Mouse (Mus musculus) cerebellum, postnatal 14 days (tissue): Measurements from ENCODE around the gene Slc22a14.
"Not testable (repeated sequence)": the region's sequence is repeated elsewhere in the genome, so short reads cannot be mapped to it uniquely, and the experiment has no call there.

Experiments used
- DNase-seq, 2 experiments: peaks; one replicate each; pipeline ENCODE4 v3.0.0; 2021; ENCODE audit warnings: mixed read lengths in 2 of 2

Slc22a14 gene

DNA sequence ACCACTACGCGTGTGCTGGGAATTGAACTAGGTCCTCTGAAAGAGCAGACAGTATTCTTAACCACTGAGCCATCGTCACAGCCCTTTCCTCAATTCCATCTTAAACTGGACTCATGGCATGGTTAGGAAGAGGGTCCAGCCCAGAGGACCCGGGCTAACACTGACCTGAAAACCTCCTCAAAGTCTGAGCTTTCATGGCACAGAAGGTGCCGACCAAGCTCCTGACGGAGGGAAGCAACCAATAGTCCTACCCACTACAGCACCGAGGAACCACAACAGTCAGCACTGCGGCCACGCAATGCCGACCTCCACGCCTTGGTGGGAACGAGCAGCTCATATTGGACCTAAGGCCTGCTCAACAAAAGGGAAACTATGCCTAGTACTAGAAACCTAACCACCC lies 109.2 kb downstream of the Slc22a14 start:
- no peak for DNase-seq

DNA sequence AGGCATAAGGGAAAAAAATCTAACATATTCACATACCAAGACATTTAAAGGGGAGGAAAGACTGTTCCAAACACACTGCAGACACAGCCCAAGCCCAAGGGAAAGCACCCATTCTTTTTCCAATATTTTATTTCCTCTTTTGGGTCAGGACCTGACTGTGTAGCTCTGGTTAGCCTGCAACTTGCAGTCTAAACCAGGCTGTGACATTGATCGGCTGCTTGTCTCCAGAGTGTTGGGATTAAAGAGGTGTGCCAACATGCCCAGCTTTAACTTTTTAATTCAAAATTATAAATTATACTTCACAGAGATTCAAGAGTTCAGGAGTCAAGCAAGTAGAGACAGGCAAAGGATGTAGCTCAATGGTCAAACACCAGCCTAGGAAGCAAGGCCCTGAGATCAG lies 110.3 kb downstream of the Slc22a14 start:
- no peak for DNase-seq

DNA sequence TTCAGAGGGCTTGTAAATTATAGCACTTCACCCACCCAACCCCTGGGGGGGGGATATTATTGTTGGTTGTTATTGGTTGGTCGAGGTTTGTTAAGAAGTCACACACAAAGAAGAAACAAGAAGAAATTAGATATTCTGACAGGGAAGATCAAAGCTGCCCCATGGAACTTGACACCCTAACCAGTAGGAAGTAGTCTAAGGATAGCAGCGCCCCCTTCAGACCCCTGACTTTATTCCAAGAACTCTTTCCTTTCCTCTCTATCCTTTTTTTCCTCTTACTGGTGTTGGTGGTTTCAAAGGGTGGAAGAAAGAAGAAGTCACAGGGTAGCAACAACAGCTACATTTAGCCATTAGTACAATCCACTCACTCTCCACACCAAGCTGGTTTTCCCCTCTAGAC lies 111.2 kb downstream of the Slc22a14 start:
- DNase-seq = no peak

DNA sequence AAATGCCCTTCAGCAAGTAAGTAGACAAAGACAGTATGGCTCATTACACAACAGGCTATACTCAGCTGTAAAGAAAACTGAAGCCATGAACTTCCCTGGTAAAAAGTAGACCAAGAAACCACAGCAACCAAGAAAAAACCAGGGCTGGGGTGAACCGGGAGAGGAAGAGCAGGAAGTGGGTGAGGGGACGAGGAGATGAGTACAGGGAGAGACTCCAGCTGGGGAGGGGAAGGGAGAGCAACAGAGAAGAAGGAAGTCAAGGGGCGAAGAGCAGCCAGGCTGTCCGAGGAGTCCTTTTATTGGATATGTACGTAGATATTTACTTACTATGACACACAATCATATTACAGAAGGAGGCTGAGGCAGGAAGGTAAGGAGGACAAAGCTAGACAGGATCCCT lies 117.4 kb downstream of the Slc22a14 start:
- DNase-seq = no peak

DNA sequence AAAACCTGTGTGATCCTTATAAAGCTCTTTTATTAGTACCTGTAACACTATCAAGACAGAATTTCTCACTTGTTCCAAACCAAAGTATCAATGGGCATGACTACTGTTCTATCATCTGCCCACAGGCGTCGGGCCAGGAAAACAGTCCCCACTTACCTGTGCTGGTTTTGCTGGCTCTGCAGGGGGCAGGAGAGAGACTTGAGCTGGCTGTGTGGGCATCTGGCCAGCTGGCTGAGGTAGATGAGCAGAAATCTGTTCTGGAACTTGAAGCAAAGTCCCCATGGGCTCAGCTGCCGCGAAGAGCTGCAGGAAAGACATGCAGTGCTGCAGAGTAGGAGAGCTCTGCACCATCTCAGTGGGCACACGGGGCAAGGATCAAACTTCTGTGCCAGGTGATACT lies 118.5 kb downstream of the Slc22a14 start:
- DNase-seq = peak; percentile 43 to 57

DNA sequence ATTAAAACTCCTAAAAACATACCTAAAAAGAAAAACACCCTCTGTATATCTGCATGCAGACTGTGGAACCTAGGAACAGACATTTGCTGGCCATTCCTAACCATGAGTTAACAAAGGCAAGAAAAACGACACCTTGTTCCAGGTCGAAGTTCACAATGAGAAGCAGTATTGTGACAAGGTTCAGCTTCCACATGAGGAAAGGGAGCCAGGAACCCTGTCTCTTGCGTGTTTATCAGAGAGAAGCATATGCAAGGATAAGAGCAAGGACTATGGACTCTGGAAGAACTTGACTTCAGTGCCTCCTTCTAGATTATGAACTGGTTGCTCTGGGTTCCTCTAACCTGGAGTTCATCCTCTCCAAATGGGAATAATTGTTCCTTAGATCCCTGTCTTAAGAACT lies 121.4 kb downstream of the Slc22a14 start:
- DNase-seq = no peak

DNA sequence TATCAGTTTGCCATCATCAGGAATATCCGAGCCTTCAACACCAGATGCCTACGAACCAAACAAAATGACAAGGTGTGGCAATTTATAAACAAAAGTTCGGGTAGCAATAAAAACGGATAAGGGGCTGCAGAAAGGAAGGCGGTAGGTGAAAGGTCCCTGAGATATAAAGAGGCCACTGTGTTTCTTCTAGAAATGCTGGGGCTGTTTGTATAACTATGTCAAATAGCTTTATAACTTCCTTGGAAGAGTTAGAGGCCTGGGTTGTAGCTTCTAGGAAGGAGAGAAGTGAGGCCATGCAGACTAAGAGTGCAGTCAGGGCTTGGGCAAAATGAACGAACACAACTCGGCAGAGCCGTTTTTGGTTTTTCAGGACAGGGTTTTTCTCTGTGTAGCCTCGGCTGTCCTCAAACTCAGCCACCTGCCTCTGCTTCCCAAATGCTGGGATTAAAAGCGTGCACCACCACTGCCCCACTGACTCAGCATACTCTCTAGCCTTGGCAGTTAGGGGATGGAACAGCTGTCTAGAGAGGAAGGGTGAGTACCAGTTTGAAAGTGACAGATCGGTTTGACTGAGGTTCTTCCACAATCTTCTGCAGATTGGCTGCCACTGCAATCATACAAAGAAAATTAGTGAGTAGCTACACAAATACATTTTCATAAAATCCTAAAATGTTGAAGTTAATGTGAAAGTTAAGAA lies 124.0 kb downstream of the Slc22a14 start:
- no peak for DNase-seq

DNA sequence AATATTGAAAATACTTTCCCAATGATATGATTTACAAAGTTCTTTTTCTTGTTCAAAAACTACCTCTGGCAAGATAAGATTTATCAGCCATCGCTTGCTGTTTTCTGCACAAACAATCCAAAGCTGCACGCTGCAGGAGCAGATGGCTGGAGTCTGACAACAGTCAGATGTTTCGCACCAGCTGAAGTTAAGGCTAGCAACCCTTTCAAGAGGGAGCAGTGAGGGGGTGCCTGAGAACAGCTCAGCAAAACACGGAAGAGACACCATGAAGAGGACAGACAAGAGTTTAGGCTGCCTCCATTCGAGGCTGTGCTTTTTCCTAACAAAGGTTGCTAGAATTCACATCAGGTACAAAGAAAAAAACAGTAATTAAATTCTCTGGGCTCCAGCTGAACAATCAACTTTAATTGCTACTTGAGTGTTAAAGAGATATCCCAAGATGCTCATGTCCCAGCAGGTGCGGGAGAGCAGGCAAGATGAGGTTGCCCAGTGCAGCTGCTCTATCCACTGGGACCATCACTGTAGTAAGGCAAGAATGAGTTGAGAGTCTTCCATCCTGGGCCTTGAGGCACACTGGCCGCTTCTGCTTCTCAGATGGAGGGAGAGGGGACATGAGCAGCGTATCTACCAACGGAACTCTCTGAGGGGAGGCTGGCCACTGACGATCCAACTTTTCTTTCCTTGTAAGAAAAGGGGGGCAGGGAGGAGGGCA lies 124.9 kb downstream of the Slc22a14 start:
- no peak for DNase-seq

DNA sequence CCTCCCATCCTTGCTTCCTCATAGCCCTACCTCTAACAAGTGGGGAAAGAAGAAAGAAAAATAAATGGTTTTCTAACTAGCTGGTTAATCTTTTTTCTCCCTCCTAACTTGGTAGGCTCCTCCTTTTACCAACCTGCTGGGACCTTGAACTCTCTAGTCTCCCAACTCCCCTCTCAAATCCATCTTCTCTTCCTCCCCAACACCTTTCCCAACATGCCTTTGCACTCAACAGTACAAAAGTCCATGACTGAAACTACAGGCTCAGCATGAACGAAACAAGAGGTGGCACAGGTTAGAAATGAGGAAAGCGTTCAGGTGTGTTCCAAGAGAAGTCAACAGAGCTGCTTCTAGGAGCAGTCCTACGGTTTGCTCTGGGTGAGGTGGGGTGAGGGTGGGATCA lies 126.1 kb downstream of the Slc22a14 start:
- DNase-seq = no peak

DNA sequence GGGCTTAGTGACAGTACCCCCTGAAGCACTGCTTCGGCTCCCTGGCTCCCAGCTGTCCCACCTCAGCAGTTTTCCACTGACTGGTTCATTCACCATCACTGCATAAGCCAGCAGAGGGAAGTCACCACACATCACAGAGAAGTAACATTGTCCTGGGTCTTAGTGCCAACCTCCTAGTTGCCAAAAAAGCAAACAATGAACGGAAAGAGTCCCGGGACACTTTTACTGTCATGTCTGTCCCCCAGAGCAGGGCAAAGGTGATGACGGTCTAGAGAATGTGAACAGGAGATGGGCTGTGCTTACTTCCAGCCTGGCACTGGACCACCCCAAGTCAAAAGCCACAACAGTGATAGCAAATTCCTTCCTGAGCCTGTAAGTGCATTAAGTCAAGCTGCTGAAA lies 126.6 kb downstream of the Slc22a14 start:
- DNase-seq = no peak

DNA sequence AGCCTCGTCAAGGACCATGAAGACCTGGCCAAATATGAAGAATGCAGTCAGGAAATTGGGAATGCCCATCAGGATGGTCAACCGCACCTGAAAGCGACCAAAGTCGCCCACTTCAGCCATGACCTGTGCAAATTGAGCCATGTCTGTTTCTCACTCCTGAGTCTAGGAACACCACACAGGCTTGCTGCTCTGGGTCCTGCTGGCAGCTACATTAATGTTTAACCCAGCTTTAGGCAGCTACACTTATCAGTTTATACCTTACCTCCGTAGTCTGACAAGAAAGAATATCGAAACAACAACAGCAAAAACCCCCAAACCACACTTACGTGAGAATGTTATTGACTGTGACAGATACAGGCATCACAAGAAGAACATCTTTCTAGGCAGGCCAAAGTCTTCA lies 133.8 kb downstream of the Slc22a14 start:
- DNase-seq = no peak

DNA sequence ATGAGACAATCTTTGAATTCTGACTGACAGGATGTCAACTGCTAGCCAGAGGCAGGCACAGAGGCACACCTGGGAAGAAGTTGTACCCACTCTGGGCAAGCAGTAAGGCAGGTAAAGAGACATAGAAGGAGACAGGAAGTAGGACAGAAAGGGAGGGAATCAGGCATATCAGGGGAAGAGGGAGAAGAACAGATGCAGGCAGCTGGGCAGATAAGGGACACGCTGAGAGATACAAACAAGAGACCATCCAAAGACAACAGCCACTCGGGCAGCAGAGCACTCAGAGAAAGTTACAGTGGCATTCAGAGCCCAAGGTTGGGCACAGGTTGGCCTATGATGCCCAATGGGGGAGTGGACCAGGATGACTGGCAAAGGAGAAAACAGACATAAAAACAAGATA lies 134.5 kb downstream of the Slc22a14 start:
- no peak for DNase-seq

DNA sequence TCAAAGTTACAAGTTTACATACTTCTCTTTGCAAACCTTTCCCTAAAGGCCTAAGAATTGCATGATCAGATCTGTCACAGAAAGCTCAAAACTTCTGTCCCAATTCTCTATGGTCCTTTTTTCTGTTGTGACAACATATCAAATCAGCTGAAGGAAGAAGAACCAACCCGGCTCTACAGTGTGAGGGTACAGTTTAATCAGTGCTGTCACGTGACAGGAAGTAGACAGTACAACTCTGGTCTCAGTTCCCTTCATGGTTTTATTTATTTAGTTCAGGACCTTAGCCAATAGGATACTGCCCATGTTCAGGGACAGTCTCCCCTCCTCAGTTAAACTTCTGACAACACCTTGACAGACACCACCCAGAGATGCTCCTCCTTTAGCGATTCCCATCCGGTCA lies 145.1 kb downstream of the Slc22a14 start:
- no peak for DNase-seq

DNA sequence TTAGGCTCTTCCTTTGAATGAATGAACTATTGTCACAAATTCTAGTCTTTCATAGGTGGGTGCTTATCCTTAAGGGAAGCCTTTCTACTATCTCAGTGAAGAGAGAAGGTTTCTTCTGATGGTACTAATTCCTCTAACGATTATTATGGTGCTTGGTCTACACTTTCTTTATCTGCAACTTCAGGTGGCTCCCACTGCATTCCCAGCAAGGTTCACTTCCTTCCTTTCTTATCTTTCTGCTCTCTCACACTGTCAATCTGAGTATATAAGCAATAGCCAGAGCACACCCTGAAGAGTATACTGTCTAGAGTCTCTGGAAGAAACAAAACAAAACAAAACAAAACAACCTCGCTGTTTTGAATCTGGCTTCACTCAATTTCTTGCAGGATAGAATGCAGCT lies 145.7 kb downstream of the Slc22a14 start:
- DNase-seq = no peak

DNA sequence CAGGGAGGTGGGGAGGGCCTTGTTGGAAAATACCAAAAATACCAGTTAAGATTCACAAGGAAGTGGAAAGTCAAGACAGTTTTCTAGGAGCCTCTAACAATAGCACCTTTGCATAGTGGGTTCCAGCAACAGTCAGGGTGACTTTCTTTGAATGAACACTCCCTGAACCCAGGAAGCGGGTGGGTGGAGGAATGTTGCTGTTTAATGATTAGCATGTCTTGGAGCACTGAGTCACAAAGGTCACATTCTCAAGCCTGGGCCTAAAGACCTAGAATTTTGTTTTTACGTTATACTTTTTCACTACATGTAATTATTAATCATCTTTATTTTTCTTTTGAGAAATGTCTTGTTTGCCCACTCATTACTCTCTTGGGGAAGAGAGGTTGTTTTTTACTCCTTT lies 150.0 kb downstream of the Slc22a14 start:
- DNase-seq = not testable (repeated sequence)

DNA sequence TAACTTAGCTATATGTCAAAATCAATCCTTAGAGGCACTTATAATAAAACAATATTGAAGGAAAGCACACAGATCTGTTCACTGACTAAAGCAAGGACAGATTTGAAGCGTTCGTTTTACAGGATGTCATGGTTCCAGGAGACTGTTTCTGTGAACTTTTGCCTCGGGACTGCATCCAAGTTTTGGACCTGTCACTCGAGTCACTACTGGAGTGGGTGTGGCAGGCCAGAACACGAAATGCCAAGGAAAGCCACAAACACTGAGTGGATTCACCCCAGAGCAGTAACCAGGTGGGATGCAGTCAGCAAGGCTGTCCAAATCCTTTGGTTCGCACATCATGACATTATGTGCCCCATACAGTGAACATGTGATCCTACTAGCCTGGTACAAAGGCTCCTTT lies 150.8 kb downstream of the Slc22a14 start:
- no peak for DNase-seq

DNA sequence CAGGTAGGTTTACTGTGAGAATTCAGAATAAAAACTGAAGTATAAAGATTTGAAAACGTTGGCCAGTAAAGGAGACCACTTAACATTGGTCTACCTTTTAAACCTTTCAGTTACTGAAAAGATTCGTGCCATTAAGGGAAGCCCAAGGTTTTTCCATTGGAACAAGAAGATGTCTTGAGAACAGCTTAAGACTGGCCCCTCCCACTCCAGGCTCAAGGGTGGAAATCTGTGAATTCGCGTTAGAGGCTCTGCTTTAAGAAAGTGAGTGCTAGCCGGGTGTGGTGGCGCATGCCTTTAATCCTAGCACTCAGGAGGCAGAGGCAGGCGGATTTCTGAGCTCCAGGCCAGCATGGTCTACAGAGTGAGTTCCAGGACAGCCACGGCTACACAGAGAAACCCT lies 152.4 kb downstream of the Slc22a14 start:
- no peak for DNase-seq

DNA sequence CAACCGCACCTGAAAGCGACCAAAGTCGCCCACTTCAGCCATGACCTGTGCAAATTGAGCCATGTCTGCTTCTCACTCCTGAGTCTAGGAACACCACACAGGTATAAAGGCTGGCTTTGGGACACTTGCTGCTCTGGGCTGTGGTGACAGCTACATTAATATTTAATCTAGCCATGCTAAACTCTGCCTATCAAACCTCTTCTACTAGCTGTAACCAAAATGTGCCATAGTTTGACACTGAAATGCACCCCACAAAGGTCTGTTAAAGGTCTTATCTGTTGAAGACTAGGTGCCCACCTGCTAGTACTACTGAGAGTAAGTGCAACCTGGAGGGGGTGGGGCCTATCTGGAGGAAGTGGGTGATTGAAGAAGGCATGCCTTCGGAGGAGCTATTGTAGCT lies 156.4 kb downstream of the Slc22a14 start, which contains the start of gene Slc22a13:
Gene Slc22a13 (minus strand): TSS at position 101 of the 400 bp plus-strand sequence.
- DNase-seq = no peak

DNA sequence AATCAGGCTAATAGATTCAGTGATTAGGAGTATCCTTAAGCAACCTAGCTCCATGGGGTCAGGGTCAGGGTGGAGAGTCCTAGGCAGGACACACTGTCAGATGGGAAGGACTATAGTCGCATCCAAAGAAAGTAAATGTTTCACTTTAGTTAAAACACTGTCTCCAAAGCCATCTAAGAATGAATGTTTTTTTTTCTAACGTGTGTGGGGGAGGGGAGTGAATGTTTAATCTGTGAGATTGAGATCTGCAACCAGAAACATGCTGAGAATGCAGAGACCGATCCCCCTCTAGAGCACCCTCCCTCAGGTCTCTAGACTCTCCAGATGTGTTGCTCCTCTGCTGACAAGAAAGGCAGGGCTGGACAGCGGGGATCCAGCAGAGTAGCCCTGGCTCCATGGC lies 158.2 kb downstream of the Slc22a14 start:
- DNase-seq = no peak

DNA sequence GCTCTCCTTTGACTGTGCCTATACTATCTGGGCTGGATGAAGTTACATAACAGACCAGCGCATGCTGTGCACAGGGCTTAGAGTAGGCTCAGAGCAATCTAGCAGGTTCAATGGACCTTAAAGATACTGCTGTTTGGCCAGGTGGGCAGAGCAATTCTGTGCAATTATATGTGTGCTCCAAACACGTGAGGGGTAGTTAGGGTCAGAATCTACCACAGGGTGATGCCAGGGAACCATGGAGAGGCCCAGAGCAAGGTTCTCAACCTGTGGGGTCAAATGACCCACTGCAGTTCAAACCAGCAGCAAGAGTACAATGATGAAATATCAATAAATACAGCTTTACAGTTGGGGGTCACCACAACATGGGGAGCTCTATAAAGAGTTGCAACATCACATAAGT lies 158.7 kb downstream of the Slc22a14 start:
- DNase-seq = no peak

DNA sequence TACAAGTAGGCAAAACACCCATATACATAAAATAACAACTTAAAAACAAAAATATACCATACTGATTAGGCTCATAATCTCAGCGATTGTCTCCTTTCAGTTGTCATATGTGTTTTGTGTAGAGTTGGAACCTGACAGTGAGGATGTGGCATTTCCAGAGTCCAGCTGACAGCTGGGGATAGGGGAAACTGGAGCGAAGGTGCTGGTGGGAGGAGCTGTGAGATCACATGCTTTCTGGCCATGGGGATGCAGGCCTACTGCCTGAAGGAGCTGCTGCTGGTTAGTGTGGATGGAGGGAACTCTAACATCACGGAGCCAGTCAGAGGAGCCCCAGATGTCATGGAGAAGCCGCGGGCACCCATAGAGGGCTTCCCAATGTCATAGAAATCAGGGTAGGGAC lies 159.6 kb downstream of the Slc22a14 start:
- no peak for DNase-seq

DNA sequence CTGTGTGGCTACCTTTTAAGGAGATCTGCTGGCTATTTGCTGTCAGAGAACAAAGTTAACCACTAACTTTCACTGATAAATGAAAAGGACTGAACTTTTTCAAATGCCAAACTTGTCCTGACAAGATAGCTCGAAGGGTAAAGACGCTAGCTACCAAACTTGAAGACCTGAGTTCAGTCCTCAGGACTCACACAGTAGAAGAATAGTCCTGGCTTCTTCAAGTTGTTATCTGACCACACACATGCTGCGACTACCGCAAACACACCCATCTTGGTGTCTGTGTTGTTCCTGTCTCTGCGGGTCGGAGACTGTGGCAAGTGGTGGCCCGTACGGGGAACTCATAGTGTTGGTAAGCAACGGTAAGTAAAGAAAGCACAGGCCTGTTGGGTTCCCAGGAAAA lies 161.7 kb downstream of the Slc22a14 start:
- no peak for DNase-seq

DNA sequence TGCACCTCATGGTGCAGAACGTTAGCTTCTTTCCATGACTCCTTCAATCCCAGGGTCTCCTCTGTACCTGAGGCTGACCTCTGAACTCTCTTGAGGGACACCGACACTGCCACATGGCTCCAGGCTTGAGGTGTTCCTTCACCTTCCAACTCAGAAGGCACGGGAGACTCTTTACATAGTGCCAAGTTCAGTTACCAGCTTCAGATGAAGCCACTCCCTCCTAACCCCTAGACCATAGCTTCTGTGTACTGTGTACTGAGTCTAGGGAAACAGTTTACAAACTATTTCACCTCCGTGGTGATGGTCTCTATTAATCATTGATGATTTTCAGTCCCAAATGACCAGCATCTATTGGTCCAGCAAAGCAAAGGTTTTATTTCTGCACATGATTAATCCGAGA lies 163.7 kb downstream of the Slc22a14 start:
- DNase-seq = no peak

DNA sequence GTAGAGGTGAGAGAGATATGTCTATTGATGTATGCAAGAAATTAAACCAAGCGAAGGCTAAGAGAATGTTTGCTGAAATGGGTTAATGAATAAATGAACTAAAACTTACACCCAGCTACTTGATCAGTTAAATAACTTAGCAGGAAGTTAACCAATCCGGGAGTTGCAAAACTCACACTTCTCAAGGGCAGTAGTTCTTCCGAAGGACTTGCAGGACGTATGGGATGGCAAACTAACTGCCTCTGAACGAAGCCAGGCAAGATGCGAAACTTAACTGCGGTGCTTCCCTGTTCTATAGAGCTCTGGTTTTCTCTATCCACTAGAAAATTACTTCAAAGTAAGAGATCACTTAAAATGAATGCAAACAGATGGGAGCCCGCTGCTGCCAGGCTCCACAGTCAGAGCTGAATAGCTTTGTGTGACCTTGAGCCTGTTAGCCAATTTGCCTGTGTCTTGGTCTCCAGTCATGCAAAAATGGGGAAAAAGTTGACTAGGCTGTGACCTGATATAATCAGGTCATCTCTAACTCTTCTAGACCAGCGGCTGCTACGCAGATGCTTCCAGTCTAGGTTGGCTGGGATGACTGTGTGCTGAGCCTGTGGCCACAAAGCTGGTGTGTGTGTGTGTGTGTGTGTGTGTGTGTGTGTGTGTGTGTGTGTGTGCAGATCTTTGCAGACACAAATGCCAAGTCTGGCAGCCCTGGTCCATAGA lies 166.0 kb downstream of the Slc22a14 start:
- DNase-seq = peak; percentile 52 to 61
